Mouse (Mus musculus) kidney, postnatal 10 days (tissue): ENCODE measurements at regions not wholly inside any gene's neighbourhood (a gene's known extent, or its start where the extent isn't known, plus 50 kb on each side); places are given as distances from the start of the nearest gene placed in this dataset.
"Not testable (repeated sequence)": the region's sequence is repeated elsewhere in the genome, so short reads cannot be mapped to it uniquely, and the experiment has no call there.

ENCODE experiments used
- DNase-seq: peaks from one replicate; pipeline ENCODE4 v3.0.0; 2021; ENCODE audit warnings: mixed read lengths

- no peak for DNase-seq
Observed at GRCm38 (mm10) chr14:19327321-19327720, 91.4 kb downstream of the Gm21738 start.

DNA sequence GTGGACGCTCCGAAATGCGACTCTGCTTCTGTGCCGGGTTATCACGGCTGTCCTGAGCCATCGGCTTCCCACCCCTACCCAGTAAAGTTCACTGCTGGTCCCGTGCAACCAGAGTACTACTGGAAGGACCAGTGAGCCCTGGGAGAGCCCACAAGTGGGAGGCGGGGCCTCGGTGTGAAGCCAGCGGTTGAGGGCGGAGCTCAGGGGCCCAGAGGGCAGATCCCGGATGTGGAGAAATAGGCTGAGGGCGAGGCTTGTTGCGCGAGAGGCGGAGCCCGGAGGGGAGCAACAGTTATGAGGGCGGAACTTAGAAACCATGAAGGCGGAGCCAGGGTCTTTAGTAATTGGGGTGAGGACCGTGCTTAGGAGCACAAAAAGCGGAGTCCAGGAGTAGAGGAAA is 107.1 kb downstream of the Gm21738 start:
- no peak for DNase-seq

- DNase-seq, result not testable (repeated sequence)
Observed at GRCm38 (mm10) chr14:19302859-19303258, 115.9 kb downstream of the Gm21738 start.

- DNase-seq, result no peak
Observed at GRCm38 (mm10) chr14:19279096-19279495, 139.6 kb downstream of the Gm21738 start.

DNA sequence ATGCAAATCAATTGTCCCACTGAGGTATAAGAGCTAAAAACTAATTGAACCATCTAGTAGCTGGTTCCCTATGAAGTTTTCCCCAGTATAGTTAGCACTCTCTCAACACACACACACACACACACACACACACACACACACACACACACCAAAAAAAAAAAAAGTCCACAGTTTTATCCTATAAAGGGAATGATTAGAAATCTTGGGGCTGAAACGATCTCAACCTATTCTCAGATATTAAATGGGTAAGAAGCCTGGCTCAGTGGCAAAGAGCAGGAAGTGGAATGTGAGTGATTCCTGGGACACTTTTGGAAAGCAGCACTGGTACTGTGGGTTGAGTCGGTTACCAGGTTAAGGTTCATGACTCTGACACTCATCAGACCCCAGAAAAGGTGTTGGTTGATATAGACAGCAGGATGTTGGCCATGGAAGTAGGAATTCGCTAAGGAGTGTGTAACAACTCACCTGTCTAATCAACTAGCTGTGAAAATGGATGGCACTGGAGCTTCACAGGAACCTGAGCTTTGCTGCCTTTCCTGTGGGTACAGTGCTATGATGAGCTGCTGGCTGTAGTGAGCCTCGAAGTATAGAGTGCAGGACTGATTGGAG is 140.8 kb downstream of the Gm21738 start:
- DNase-seq, result peak; percentile 75
